Mouse (Mus musculus) liver, embryonic 16.5 days (tissue): ENCODE measurements at regions not wholly inside any gene's neighbourhood (a gene's known extent, or its start where the extent isn't known, plus 50 kb on each side); places are given as distances from the start of the nearest gene placed in this dataset.
"Not testable (repeated sequence)": the region's sequence is repeated elsewhere in the genome, so short reads cannot be mapped to it uniquely, and the experiment has no call there.

ENCODE experiments used
- ATAC-seq: fragments of 200-750 bp; cut with Nextera tagmentation; 2 replicates; pipeline ENCODE4 v1.8.0; 2017; ENCODE audit warnings: low read depth, mild to moderate bottlenecking, moderate number of reproducible peaks, moderate library complexity
- H3K27ac ChIP-seq: fragments of 300-500 bp; sonication (generic); 2 replicates; pipeline ENCODE4 v1.5.1; 2014; ENCODE audit warnings: mild to moderate bottlenecking, low read length
- H3K27me3 ChIP-seq: fragments of 300-500 bp; sonication (generic); 2 replicates; pipeline ENCODE4 v1.6.1; 2014; ENCODE audit warnings: low read depth, low read length, mixed read lengths; ENCODE audit not compliant: control insufficient read depth, insufficient read depth
- H3K36me3 ChIP-seq: fragments of 300-500 bp; sonication (generic); 2 replicates; pipeline ENCODE4 v1.6.1; 2014; ENCODE audit warnings: mild to moderate bottlenecking; ENCODE audit not compliant: control insufficient read depth, insufficient read depth
- H3K4me1 ChIP-seq: fragments of 300-500 bp; sonication (generic); 2 replicates; pipeline ENCODE4 v1.6.1; 2014; ENCODE audit warnings: low read depth, low read length, mixed read lengths; ENCODE audit not compliant: control insufficient read depth
- H3K4me2 ChIP-seq: fragments of 300-500 bp; sonication (generic); 2 replicates; pipeline ENCODE4 v1.6.1; 2014; ENCODE audit warnings: low read depth, low read length, mixed read lengths
- H3K4me3 ChIP-seq: fragments of 300-500 bp; sonication (generic); 2 replicates; pipeline ENCODE4 v1.5.1; 2014; ENCODE audit warnings: low read depth, mild to moderate bottlenecking, low read length
- H3K9ac ChIP-seq: fragments of 300-500 bp; sonication (generic); 2 replicates; pipeline ENCODE4 v1.6.1; 2014; ENCODE audit warnings: low read depth, low read length
- H3K9me3 ChIP-seq: fragments of 300-500 bp; sonication (generic); replicated peaks from 2 replicates; pipeline ENCODE4 v1.6.1; 2016; ENCODE audit warnings: low read length; ENCODE audit not compliant: control insufficient read depth
- WGBS: fragments of 180-500 bp; shearing (Covaris S2); extraction: QIAGEN DNeasy Blood & Tissue Kit; methylation state at CpG from one replicate; pipeline ENCODE4 v1.1.7; 2014; ENCODE audit not compliant: insufficient replicate concordance; 5-methylcytosine and 5-hydroxymethylcytosine counted together

DNA sequence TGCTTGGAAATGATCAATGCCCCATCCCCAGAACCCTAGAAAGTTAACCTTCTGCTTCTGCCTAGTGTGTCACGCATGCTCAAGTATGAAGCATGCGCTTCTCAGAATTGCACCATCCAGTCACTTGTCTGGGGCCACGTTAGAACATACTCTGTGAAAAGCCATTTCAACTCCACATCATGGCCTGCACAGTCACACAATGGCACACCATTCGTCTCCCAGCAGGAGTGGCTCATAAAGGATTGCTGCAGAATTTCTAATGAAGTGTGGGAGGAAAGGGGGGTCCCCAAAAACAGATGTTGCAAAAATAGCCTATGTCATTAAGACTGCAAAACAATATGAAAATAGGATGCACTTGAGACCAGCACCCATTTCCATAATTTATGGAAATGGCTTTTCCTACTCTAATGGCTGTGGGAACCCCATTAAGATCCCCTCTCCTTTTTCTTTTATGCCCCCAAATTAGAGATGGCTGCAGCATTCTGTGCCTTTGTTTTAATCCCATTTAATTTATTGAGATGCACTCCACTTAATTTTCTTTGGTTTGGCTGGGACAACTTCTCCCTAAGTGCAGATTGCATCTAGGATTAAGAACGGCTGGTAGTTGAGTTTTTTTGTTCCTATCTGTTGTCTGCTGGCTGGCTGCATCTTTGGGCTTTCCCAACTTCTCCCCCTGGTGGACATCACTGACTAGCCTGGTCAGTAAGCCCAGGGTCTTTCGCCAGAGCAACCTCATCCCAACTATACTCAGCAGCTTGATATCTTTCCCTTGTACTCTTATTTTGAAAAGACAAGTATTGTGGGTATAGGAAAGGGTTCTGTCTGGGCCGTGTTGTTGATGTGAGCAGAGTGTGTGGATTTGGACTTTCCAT lies 294.5 kb downstream of the Med10 start:
- H3K27me3 ChIP-seq = no peaks in the 10 kb centered on the region
- H3K27ac ChIP-seq = no peak overlapping the region
- ATAC-seq = no peak
- 52% methylated on average over 7 of the region's 7 CpGs for WGBS
- H3K9me3 ChIP-seq = no peaks in the 10 kb centered on the region
- no peak overlapping the region for H3K4me3 ChIP-seq
- no peaks in the 10 kb centered on the region for H3K36me3 ChIP-seq
- no peak overlapping the region for H3K9ac ChIP-seq
- H3K4me2 ChIP-seq = no peak overlapping the region
- H3K4me1 ChIP-seq = no peaks in the 10 kb centered on the region

- not testable (repeated sequence) for H3K9ac ChIP-seq, H3K9me3 ChIP-seq, H3K4me2 ChIP-seq, ATAC-seq, H3K36me3 ChIP-seq, H3K27ac ChIP-seq, H3K4me1 ChIP-seq, H3K27me3 ChIP-seq, H3K4me3 ChIP-seq
- 61% methylated on average over 1 of the region's 1 CpGs for WGBS
Measured at GRCm38 (mm10) chr13:70100091-70100490, 297.9 kb downstream of the Med10 start.

DNA sequence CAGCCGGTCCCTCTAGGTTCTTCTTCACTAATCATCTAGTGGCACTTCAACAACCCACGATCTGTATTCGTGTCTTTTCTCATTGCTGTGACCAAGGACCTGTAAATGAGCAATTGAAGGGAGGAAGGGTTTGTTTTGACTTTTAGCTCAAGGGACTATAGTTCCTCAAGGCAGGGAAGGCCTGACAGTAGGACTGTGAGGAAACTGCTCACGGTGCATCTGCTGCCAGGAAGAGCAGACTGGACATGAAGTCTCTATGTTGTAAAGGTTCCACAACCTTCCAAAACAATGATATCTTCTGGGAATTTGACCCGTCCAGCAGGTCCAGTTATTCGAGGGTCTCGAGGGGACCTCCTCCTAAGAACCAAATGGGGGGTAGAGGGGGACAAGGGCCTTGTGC lies 300.8 kb downstream of the Med10 start:
- no peak for ATAC-seq
- Histone ChIP-seq H3K27ac (no peak overlapping the region), H3K27me3 (no peaks in the 10 kb centered on the region), H3K9me3 (no peaks in the 10 kb centered on the region), H3K4me2 (no peak overlapping the region), H3K4me3 (no peak overlapping the region), H3K36me3 (no peaks in the 10 kb centered on the region), H3K9ac (no peak overlapping the region), H3K4me1 (no peaks in the 10 kb centered on the region)
- 59% methylated on average over 7 of the region's 7 CpGs for WGBS

DNA sequence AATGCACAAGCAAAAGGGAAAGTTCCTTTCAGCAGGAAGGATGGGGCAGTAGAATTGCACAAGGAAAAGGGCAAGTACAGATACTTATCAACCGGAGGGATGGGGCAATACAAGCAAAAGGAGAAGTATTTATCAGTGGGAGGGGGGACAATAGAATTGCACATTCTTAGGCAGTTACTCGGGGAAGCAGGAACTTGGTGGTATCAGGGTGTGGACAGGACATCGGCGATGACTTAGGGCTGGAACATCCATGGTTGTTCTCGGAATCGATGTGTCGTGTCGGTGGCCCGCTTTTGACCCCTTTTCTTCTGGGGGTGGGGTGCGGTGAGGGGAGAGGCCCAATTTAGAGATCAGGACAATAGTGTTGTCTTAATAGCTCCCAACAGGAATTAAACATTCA lies 301.3 kb downstream of the Med10 start:
- not testable (repeated sequence) for H3K4me2 ChIP-seq, H3K27ac ChIP-seq, H3K36me3 ChIP-seq, H3K9ac ChIP-seq, H3K27me3 ChIP-seq, ATAC-seq, H3K9me3 ChIP-seq, H3K4me1 ChIP-seq, H3K4me3 ChIP-seq
- WGBS = 59% methylated on average over 10 of the region's 10 CpGs

GRCm38 (mm10) chr13:70103903-70104302 lies 301.7 kb downstream of the Med10 start:
- ATAC-seq = no peak

DNA sequence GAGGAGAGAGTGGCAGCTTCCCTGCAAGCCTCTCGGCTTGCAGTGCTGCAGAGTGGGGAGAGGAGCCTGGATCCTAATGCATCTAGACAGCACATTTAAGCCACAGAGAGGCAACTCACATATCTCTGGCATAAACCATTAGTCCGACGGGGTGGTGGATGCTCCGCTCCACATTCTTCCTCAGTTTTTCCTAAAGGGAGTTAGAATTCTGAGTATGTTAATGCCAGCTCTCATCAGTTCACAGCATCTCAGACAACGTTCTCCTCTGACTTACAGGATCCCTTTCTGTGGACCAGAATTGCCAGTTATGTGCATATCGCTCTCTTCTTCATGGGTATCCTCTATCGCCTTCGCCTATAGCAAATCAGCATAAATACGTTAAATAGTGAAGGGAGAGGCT lies 313.4 kb downstream of the Med10 start:
- no peak for ATAC-seq
- H3K27me3 ChIP-seq = no peaks in the 10 kb centered on the region
- H3K27ac ChIP-seq = no peak overlapping the region
- H3K4me1 ChIP-seq = no peaks in the 10 kb centered on the region
- no peak overlapping the region for H3K4me2 ChIP-seq
- no peak overlapping the region for H3K9ac ChIP-seq
- H3K36me3 ChIP-seq = no peaks in the 10 kb centered on the region
- WGBS = 75% methylated on average over 9 of the region's 9 CpGs
- no peaks in the 10 kb centered on the region for H3K9me3 ChIP-seq
- no peak overlapping the region for H3K4me3 ChIP-seq

More at GRCm38 (mm10) chr13:70103903-70104302, 301.7 kb downstream of the Med10 start:
- no peak overlapping the region for H3K27ac ChIP-seq
- H3K9me3 ChIP-seq = no peaks in the 10 kb centered on the region
- H3K4me2 ChIP-seq = no peak overlapping the region
- H3K9ac ChIP-seq = no peak overlapping the region
- H3K4me3 ChIP-seq = no peak overlapping the region
- no peaks in the 10 kb centered on the region for H3K36me3 ChIP-seq
- no peaks in the 10 kb centered on the region for H3K27me3 ChIP-seq
- whole genome bisulfite sequencing = 70% methylated on average over 4 of the region's 4 CpGs
- H3K4me1 ChIP-seq = no peaks in the 10 kb centered on the region

- Histone ChIP-seq H3K9me3 (no peaks in the 10 kb centered on the region), H3K4me2 (no peak overlapping the region), H3K27me3 (no peaks in the 10 kb centered on the region), H3K27ac (no peak overlapping the region), H3K4me3 (no peak overlapping the region), H3K9ac (no peak overlapping the region), H3K4me1 (no peaks in the 10 kb centered on the region), H3K36me3 (no peaks in the 10 kb centered on the region)
- 33% methylated on average over 9 of the region's 9 CpGs for WGBS
- ATAC-seq = no peak
Measured at GRCm38 (mm10) chr13:70124860-70125545, 322.8 kb downstream of the Med10 start.

GRCm38 (mm10) chr13:70127310-70127709 lies 325.1 kb downstream of the Med10 start:
- no peaks in the 10 kb centered on the region for H3K9me3 ChIP-seq
- H3K36me3 ChIP-seq = no peaks in the 10 kb centered on the region
- H3K4me3 ChIP-seq = no peak overlapping the region
- no peaks in the 10 kb centered on the region for H3K27me3 ChIP-seq
- no peak overlapping the region for H3K4me2 ChIP-seq
- H3K27ac ChIP-seq = no peak overlapping the region
- no peaks in the 10 kb centered on the region for H3K4me1 ChIP-seq
- H3K9ac ChIP-seq = no peak overlapping the region
- no peak for ATAC-seq
- WGBS = 53% methylated on average over 4 of the region's 4 CpGs

DNA sequence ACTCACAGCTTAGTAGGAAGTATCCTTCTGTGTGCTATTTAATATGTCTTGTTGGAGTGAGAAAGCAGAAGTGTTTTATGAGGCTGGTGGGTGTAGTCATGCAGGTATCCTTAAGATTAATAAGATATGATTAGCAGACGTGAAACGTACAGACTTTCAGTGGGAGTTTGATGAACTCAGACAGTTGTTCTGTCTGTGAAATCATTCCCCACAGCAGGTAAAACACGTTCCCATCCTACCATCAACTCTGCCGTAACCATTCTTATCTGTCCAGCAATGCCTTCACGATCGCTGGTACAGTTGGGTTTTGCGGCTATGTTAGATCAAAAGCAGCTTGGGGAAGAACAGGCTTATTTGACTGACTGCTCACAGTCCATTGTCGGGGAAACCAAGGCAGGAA lies 332.3 kb downstream of the Med10 start:
- Histone ChIP-seq H3K4me3 (no peak overlapping the region), H3K9ac (no peak overlapping the region), H3K4me1 (no peaks in the 10 kb centered on the region), H3K9me3 (no peaks in the 10 kb centered on the region), H3K27me3 (no peaks in the 10 kb centered on the region), H3K36me3 (no peaks in the 10 kb centered on the region), H3K4me2 (no peak overlapping the region), H3K27ac (no peak overlapping the region)
- no peak for ATAC-seq
- 65% methylated on average over 8 of the region's 8 CpGs for WGBS
